Mouse (Mus musculus) cortical plate, adult 2 months (tissue): Measurements from ENCODE around the gene Scaf1. TPM values are rescaled to one million over a fixed set of nuclear protein-coding genes. Genes with fewer than 3 reads are reported as not detected.
"Not testable (repeated sequence)": the region's sequence is repeated elsewhere in the genome, so short reads cannot be mapped to it uniquely, and the experiment has no call there.

Source experiments
- H3K27ac ChIP-seq: fragments of 200-500 bp; 2 replicates; pipeline ENCODE4 v1.5.1; 2012; ENCODE audit warnings: low read length, control low read depth, inconsistent platforms; ENCODE audit not compliant: insufficient read depth
- H3K4me1 ChIP-seq: fragments of 200-500 bp; 2 replicates; pipeline ENCODE4 v1.6.1; 2011; ENCODE audit warnings: low read length; ENCODE audit not compliant: control insufficient read depth, insufficient read depth
- H3K4me3 ChIP-seq: fragments of 200-500 bp; 2 replicates; pipeline ENCODE4 v1.5.1; 2011; ENCODE audit warnings: mild to moderate bottlenecking, low read length, control low read depth; ENCODE audit not compliant: insufficient read depth
- CTCF ChIP-seq: fragments of 200-500 bp; IDR thresholded peaks from 2 replicates; pipeline ENCODE4 v1.5.1; 2011; ENCODE audit warnings: mild to moderate bottlenecking, control low read depth, low read length; ENCODE audit not compliant: insufficient read depth; ENCODE audit errors: extremely low read depth
- POLR2A ChIP-seq: fragments of 200-500 bp; IDR thresholded peaks from 2 replicates; pipeline ENCODE4 v1.6.1; 2011; ENCODE audit warnings: mild to moderate bottlenecking, low read length, control low read depth; ENCODE audit not compliant: insufficient read depth; ENCODE audit errors: extremely low read depth
- polyA plus RNA-seq: library from polyadenylated mRNA; depleted of rRNA; stranded (reverse); fragments of >200 nt; gene quantifications from 2 replicates; pipeline ENCODE4 v1.2.3, GENCODE M21; 2012

Scaf1 gene
- polyA plus RNA-seq, 1 experiment = 126 TPM

DNA sequence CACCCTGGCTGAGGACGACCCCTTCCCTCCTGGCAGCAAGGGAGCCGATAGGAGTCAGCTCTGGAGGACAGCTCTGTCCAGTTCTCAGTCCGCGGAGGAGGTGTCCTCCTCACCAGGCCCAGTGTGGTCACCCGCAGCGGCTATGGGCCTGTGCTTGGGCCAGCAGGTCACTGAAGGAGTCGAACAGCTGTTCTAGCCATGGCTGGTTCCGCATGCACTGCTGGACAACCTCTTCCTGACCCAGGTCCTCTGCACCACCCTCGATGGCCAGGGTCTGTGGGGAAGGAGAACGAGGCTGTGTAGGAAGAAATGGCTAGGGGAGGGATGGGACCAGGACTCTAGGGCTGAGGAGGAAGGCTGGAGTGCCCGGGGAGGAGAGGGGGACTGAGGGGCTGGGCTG is 12.2 kb upstream of the Scaf1 start:
- Histone ChIP-seq H3K4me3 (no peak overlapping the region), H3K4me1 (peaks cover 2% of the 10 kb centered on the region; the same call in 1 of the 2 replicates), H3K27ac (no peak overlapping the region)
- TF ChIP-seq CTCF (no peak), POLR2A (no peak)

DNA sequence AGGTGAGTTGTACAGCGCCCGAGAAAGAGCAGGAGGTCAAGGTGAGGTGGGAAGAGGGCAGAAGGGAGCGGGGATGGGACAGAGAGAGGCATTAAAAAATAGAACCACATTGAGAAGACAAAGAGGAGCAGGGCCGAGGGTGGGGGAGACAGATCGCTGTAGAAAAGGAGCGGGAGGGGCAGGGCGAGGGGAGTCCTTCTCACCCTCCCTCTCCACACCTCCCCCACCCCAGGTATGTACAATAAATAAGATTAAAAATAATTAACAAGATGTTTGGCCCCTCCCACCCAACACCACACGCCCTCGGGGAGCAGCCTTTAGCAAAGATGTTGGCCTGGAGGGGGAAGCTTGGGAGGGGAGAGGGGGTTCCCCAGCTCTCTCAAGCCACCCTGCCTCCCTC is 11.6 kb upstream of the Scaf1 start:
- no peak for TF ChIP-seq POLR2A
- no peak overlapping the region for H3K4me3 ChIP-seq
- H3K27ac ChIP-seq = no peak overlapping the region
- H3K4me1 ChIP-seq = peaks cover 2% of the 10 kb centered on the region; the same call in 1 of the 2 replicates

DNA sequence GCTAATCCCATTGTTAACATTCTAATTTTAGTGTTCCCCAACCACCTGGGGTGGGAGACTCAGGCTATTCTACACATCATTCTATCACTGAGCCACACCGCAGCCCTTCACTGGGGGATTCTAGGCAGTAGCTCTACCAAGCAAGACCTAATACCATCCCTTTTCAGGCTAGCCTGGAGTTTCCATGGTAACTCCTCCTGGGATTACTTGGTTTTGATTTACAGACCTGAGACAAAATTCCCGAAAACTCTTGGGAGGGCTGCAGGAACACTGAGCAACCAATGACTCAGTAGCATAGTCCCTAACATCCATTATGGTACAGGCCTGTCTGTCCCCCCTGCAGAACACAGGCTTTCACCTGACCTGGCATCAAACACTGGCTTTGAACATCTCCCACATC is 10.1 kb upstream of the Scaf1 start:
- peaks cover 2% of the 10 kb centered on the region; the same call in 1 of the 2 replicates for H3K4me1 ChIP-seq
- H3K27ac ChIP-seq = no peak overlapping the region
- TF ChIP-seq POLR2A (no peak), CTCF (no peak)
- no peak overlapping the region for H3K4me3 ChIP-seq

DNA sequence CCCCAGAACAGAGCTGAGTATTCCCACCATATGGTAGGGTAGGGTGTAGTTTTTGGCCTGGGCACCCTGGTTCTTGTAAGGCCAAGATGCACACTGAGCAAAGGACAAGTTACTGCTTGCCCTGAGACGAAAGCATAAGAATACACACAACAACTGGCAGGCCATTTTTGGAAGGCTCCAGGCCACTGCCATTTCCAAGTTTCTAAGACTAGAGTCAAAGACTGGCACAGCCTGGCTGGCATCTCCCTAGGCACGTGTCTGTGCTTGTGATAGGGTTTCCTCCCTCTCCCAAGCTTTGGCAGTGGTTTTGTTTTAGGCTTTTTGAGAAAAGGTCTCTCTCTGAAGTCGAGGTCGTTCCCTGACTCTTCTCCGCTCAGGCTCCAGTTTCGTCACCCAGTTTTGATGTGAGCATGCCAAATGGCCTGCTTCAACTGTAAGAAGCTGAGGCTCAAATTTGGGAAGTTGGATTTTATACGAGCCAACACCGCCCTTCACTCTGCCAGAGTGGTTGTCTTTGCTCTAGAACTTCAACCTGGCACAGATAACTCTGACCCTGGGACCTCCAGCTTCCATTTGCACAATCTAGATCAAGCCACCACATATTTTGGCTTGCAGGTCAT is 9.5 kb upstream of the Scaf1 start:
- H3K27ac ChIP-seq = peak overlapping the region; percentile 18; the same call in 1 of the 2 replicates
- H3K4me3 ChIP-seq = no peak overlapping the region
- no peak for TF ChIP-seq CTCF
- no peak for TF ChIP-seq POLR2A
- peaks cover 2% of the 10 kb centered on the region; the same call in 1 of the 2 replicates for H3K4me1 ChIP-seq

DNA sequence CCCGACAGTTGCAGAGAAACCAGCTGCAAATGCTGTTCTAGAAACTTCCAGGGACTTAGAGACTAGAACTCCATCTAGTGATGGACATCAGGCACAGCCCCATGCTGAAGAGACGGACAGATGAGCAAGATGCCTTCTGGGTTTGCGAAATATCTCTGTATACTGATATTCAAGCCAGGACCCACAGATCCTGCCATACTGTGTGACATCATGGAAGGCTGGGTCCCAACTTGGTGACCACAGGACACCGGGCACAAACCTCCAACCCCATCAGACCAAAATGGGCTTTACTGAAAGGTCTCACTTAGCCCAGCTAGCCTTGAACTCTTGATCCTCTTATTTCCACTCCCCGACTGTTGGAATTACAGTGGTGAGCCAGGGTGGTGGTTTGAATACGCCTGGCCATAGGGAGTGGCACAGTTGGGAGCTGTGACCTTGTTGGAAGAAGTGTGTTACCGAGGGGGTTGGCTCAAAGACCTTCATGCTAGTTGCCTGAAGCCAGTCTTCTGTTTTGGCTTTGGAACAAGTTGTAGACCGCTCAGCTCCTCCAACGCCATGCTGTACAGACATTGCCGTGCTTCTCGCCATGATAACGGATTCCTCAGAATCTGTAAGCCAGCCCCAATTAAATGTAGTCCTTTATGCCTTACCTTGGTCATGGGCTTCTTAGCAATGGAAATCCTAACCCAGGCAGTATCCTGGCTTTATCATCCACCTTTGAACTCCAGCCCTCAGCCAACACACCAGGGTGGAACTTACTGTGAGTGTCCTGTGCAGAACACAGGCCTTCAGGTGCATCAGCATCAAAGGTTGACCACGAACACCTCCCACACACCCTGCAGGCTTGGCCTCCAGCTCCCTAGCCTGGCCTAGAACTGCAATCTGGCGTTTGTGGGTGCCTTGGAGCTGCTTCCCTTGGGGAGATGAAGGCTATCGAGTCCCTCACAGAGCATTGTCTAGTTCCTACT is 8.4 kb upstream of the Scaf1 start:
- Histone ChIP-seq H3K27ac (no peak overlapping the region), H3K4me1 (peaks cover 2% of the 10 kb centered on the region; the same call in 1 of the 2 replicates), H3K4me3 (no peak overlapping the region)
- TF ChIP-seq POLR2A (no peak), CTCF (no peak)

DNA sequence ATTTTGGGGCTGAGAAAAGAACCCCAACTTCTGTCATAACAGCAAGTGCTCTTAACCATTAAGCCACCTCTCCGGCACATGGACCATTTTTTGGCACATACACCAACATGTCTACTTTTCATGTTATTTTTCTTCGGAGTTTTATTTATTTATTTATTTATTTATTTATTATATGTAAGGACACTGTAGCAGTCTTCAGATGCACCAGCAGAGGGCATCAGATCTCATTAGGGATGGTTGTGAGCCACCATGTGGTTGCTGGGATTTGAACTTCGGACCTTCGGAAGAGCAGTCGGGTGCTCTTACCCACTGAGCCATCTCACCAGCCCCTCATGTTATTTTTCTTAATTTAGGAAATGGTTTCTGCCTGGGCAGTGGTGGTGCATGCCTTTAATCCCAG is 7.5 kb upstream of the Scaf1 start:
- not testable (repeated sequence) for H3K4me1 ChIP-seq, H3K27ac ChIP-seq, H3K4me3 ChIP-seq

DNA sequence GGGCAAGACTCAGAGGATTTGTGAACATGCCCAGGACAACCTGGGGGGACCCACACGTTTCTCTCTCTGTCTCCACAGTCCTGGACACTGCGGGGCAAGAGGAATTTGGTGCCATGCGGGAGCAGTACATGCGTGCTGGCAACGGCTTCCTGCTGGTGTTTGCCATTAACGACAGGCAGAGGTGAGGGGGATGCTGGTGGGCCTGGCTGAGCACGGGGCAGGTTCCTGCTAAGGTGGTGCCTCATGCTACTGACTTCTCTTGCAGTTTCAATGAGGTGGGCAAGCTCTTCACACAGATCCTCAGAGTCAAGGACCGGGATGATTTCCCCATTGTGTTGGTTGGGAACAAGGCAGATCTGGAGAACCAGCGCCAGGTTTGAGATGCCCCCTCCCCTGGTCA is 4.1 kb upstream of the Scaf1 start:
- Histone ChIP-seq H3K4me1 (no peaks in the 10 kb centered on the region), H3K27ac (no peak overlapping the region), H3K4me3 (no peak overlapping the region)
- no peak for TF ChIP-seq POLR2A
- no peak for TF ChIP-seq CTCF

DNA sequence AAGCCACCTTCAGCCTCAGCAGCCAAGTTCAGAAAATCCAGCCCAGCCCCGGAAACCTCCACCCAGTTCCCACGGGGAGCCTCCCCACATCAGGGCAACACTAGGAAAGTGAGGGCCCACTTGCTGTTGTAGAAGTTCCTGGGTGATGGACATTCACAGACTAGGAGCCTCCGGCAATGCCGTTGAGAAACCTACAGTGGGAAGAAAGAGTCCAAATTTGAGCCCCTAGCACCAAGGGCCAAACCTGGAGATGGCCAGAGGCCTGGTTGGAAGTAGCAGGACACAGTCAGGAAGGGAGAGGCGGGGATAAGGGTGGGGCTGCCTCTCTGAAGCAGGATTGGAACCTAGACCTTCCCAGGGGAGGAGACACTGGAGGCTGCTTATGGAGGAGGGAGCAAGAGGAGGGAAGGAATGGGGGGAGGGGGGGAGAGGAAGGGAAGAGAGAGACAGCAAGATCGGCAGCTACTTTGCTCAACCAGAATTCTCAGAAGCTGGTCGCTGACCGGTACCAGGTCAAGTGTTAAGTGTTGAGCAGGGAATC is 2.9 kb upstream of the Scaf1 start:
- Histone ChIP-seq H3K4me1 (no peaks in the 10 kb centered on the region; the same call in 1 of the 2 replicates), H3K27ac (peak overlapping the region; percentile 48; the same call in 1 of the 2 replicates), H3K4me3 (peak overlapping the region; percentile 21)
- TF ChIP-seq POLR2A (0 out of 2 replicates have a peak, but pooled peaks have one; percentile 31), CTCF (no peak)

DNA sequence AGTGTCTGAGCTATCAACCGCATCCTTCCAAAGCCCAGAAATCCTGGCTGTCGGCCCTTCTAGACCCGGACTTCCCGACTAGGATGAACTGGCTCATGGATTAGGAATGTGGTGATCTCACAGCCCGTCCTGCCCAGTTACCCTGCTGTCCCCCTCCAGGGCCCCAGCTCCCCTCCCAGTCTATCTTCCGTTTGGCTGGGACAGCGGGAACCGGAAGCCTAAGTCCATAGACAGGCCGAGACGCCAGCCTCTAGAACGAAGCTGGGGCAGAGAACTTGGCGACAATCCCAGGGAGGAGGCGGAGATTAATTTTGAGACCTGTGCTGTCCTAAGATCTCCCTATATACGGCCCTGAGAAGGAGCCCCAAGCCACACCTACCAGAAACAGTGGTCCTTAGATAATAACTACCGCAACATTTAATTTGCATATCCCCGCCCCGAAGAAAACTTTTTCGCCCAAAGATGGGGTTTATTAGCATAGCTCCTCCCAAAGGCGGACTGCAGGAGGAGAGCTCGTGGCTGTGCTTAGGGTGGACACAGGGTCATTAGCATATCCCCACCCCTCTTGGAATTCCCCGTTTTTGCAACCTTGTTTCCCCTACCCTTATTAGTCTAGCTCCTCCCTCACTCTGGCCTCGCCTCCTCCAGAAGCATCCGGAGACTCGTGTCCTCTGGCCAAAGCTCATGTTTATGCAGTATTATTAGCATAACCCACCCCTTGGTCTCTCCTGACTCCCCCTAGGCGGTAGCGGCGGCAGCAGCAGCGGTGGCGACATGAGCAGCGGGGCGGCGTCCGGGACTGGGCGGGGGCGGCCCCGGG is 1.3 kb upstream of the Scaf1 start, which contains the start of gene Rras:
Rras (plus strand) TSS at position 720 of the 820 bp plus-strand sequence.
- TF ChIP-seq POLR2A = peak; percentile 15; the same call in 1 of the 2 replicates
- TF ChIP-seq CTCF = no peak
- Histone ChIP-seq H3K4me3 (peak within 1 kb of the TSS; percentile 21), H3K27ac (peak within 1 kb of the TSS; percentile 88)

More for the DNA sequence above, 1.3 kb upstream of the Scaf1 start, which contains the start of gene Rras:
- no peaks in the 10 kb centered on the region; the same call in 1 of the 2 replicates for H3K4me1 ChIP-seq
